In the genomic region with DNA sequence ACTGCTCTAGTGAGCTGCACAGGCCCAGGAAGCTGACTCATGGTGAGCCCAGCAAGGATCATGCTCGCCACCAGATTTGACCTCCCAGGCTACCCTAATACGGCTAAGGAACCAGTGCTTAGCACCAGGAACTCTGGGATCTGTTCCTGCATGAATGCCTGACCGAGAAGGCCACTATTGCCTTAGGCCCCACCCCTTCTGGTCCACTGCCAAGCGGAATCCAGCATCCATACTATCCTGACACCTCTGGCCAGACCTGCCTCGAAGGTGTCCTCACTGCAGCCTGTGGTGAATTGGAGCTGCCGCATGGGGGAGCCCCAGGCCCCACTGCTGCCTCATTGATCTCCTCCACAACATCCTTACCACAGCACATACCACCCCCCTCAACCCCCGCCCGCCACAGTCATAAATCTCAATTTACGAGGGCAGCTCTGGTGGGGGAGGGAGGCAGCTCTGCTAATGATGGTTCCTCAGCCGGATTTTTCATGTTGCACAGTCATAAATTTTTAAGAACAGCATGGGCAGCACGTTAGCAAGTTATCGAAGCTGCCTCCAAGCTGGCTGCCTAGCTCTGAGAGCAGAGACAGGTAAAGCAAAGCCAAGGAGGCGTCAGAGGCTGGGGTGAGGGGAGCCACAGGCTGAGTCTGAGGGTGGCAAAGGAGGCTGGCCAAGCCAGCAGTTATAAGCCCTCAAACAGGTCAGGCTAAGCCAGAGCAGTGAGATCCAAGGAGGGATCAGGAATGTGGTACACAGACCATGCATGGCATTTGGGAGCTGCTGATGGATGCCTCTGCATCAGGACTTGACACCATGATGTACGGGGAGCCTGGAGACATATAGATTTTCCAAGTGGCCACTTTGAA, we compare ENCODE assay signal across 8 mouse cellular contexts. TPM values are rescaled to one million over a fixed set of nuclear protein-coding genes. Genes with fewer than 3 reads are reported as not detected.
DNase-seq lines count a peak whose midpoint lies in the region; ATAC-seq and TF ChIP-seq lines count a peak whose summit lies in the region.

No protein-coding gene starts in this region.

- TF ChIP-seq POLR2A in kidney, adult 2 months (IDR thresholded peaks at IDR 0.05; ENCODE audit: low read depth, low read length) = no peak

- WGBS in embryonic facial prominence, embryonic 11.5 days = 57% methylated on average over 14 of the region's 14 CpGs
- WGBS in kidney, adult 2 months = 40% methylated on average over 14 of the region's 14 CpGs

- no peaks in the 10 kb centered on the region for H3K27me3 ChIP-seq in embryonic facial prominence, embryonic 11.5 days (ENCODE audit: control insufficient read depth, insufficient read depth, low read length)
- H3K27me3 ChIP-seq in kidney, adult 2 months (replicated peaks; ENCODE audit: control insufficient read depth, insufficient read depth, low read length) = no peaks in the 10 kb centered on the region

- H3K36me3 ChIP-seq in embryonic facial prominence, embryonic 11.5 days (replicated peaks; ENCODE audit: control insufficient read depth, insufficient read depth, low read depth, low read length) = no peaks in the 10 kb centered on the region
- no peaks in the 10 kb centered on the region for H3K36me3 ChIP-seq in kidney, adult 2 months (ENCODE audit: control insufficient read depth, insufficient read depth, low read length)

- peak; percentile 46; the same call in 1 of the 2 replicates for TF ChIP-seq CTCF in kidney, adult 2 months (conservative IDR thresholded peaks at IDR 0.05; ENCODE audit: insufficient read depth, insufficient read length, low read depth, low read length)

- peak; percentile 28 for DNase-seq in adrenal gland, postnatal 25 days
- DNase-seq in adrenal gland, adult 8-10 months = no peak
- peak; percentile 34 for DNase-seq in 416B (ENCODE audit: low read depth)
- peak; percentile 31 for DNase-seq in embryonic facial prominence, embryonic 11.5 days (ENCODE audit: low spot score)
- DNase-seq in kidney, adult 2 months = peak; percentile 62
- peak; percentile 44 to 54 for DNase-seq in lung, postnatal 4 days
- DNase-seq in right cerebral cortex, postnatal 25 days = no peak
- no peak for DNase-seq in heart, postnatal 25 days (ENCODE audit: low spot score)

- H3K4me2 ChIP-seq in embryonic facial prominence, embryonic 11.5 days (ENCODE audit: low read depth, low read length) = no peak overlapping the region

- intact Hi-C loops in heart, postnatal 25 days (cut with DNase I) = no loop called here

- peaks cover 9% of the 10 kb centered on the region; the same call in 1 of the 2 replicates for H3K4me1 ChIP-seq in embryonic facial prominence, embryonic 11.5 days (ENCODE audit: control insufficient read depth, insufficient read depth, low read length)
- 0 out of 2 replicates have a peak, but pooled peaks cover 3% of the 10 kb centered on the region for H3K4me1 ChIP-seq in kidney, adult 2 months (ENCODE audit: control insufficient read depth, insufficient read depth, low read length)

- no peak for ATAC-seq in embryonic facial prominence, embryonic 11.5 days (replicated peaks; ENCODE audit: insufficient number of reproducible peaks, low FRiP score, low TSS enrichment, low read depth)

- no peak overlapping the region for H3K4me3 ChIP-seq in embryonic facial prominence, embryonic 11.5 days (ENCODE audit: low read depth, low read length)
- H3K4me3 ChIP-seq in kidney, adult 2 months (ENCODE audit: insufficient read depth, low read depth, low read length) = no peak overlapping the region

- no peaks in the 10 kb centered on the region for H3K9me3 ChIP-seq in embryonic facial prominence, embryonic 11.5 days (replicated peaks; ENCODE audit: control insufficient read depth, low read length)

- no peak overlapping the region for H3K27ac ChIP-seq in embryonic facial prominence, embryonic 11.5 days (replicated peaks; ENCODE audit: low read depth, low read length)
- H3K27ac ChIP-seq in kidney, adult 2 months (ENCODE audit: insufficient read depth, low read depth, low read length) = no peak overlapping the region

- no peak overlapping the region for H3K9ac ChIP-seq in embryonic facial prominence, embryonic 11.5 days (replicated peaks; ENCODE audit: low read length)

RNA-seq across cellular contexts. Expression of a gene that starts 23.3 kb away (rescaled TPM):
- 26.7 and 32.7 TPM in 2 replicates for total RNA-seq in adrenal gland, postnatal 25 days (2021)
- total RNA-seq in adrenal gland, adult 8-10 months (2022) = 10 to 100 TPM; 22.3 to 35.4 (median 31.1) TPM
- polyA plus RNA-seq in embryonic facial prominence, embryonic 11.5 days (2014; fragmentation: Nextera tagmentation; extraction: Ambion mirVana) = 89.6 and 89.9 TPM in 2 replicates
- polyA plus RNA-seq in kidney, adult 2 months (2012; rRNA removed) = 14.8 and 17.0 TPM in 2 replicates
- 10 to 100 TPM; 18.3 to 19.0 TPM for total RNA-seq in heart, postnatal 25 days (2021)

Comparison
In these comparisons a context has a peak if more than half of its experiments do, and no peak if none do; other contexts are left out.
1. DNase-seq: peak in adrenal gland, postnatal 25 days (single experiment), 416B (single experiment), embryonic facial prominence, embryonic 11.5 days (single experiment), kidney, adult 2 months (single experiment) and lung, postnatal 4 days (2 of 2); none in adrenal gland, adult 8-10 months (single experiment), right cerebral cortex, postnatal 25 days (single experiment) and heart, postnatal 25 days (single experiment).